Mouse (Mus musculus) heart, embryonic 16.5 days (tissue): ENCODE data around the gene Wdhd1. TPM values are rescaled to one million over a fixed set of nuclear protein-coding genes. Genes with fewer than 3 reads are reported as not detected.

ENCODE experiments used
- ATAC-seq: fragments of 200-750 bp; cut with Nextera tagmentation; replicated peaks from 2 replicates; pipeline ENCODE4 v1.8.0; 2017; ENCODE audit warnings: moderate number of reproducible peaks; ENCODE audit not compliant: insufficient read depth, low FRiP score; ENCODE audit errors: extremely low read depth
- H3K27ac ChIP-seq: fragments of 300-500 bp; sonication (generic); 2 replicates; pipeline ENCODE4 v1.5.1; 2014; ENCODE audit warnings: mild to moderate bottlenecking, low read length, control low read depth, moderate library complexity
- H3K27me3 ChIP-seq: fragments of 300-500 bp; sonication (generic); 2 replicates; pipeline ENCODE4 v1.6.1; 2014; ENCODE audit warnings: low read length, mixed read lengths; ENCODE audit not compliant: control insufficient read depth, insufficient read depth
- H3K36me3 ChIP-seq: fragments of 300-500 bp; sonication (generic); 2 replicates; pipeline ENCODE4 v1.6.1; 2014; ENCODE audit not compliant: control insufficient read depth, insufficient read depth
- H3K4me1 ChIP-seq: fragments of 300-500 bp; sonication (generic); 2 replicates; pipeline ENCODE4 v1.6.1; 2014; ENCODE audit warnings: low read length, mixed read lengths; ENCODE audit not compliant: control insufficient read depth, insufficient read depth
- H3K4me2 ChIP-seq: fragments of 300-500 bp; sonication (generic); 2 replicates; pipeline ENCODE4 v1.6.1; 2014; ENCODE audit warnings: low read depth, mild to moderate bottlenecking, control low read depth, low read length
- H3K4me3 ChIP-seq: fragments of 300-500 bp; sonication (generic); 2 replicates; pipeline ENCODE4 v1.5.1; 2014; ENCODE audit warnings: mild to moderate bottlenecking, control low read depth, low read length
- H3K9ac ChIP-seq: fragments of 300-500 bp; sonication (generic); 2 replicates; pipeline ENCODE4 v1.6.1; 2014; ENCODE audit warnings: low read length, control low read depth
- H3K9me3 ChIP-seq: fragments of 300-500 bp; sonication (generic); replicated peaks from 2 replicates; pipeline ENCODE4 v1.6.1; 2016; ENCODE audit warnings: low read length; ENCODE audit not compliant: control insufficient read depth
- WGBS: fragments of 180-500 bp; shearing (Covaris S2); extraction: QIAGEN DNeasy Blood & Tissue Kit; methylation state at CpG from one replicate; pipeline ENCODE4 v1.1.7; 2014; 5-methylcytosine and 5-hydroxymethylcytosine counted together
- polyA plus RNA-seq: library from polyadenylated mRNA; unstranded; fragments of >200 nt; fragmentation: Nextera tagmentation; extraction: Ambion mirVana; gene quantifications from 2 replicates; pipeline ENCODE4 v1.2.1, GENCODE M21; 2015

The Wdhd1 gene
- polyA plus RNA-seq, 1 experiment from 2014 or later: 14.6 TPM

GRCm38 (mm10) chr14:47304814-47305405 lies 28.3 kb upstream of the Wdhd1 start:
- Histone ChIP-seq H3K9me3 (no peaks in the 10 kb centered on the region), H3K27me3 (no peaks in the 10 kb centered on the region), H3K4me2 (no peak overlapping the region), H3K4me3 (no peak overlapping the region), H3K36me3 (peaks cover 10% of the 10 kb centered on the region; the same call in 1 of the 2 replicates), H3K9ac (no peak overlapping the region), H3K27ac (no peak overlapping the region), H3K4me1 (0 out of 2 replicates have a peak, but pooled peaks cover 4% of the 10 kb centered on the region)
- 86% methylated on average over 6 of the region's 6 CpGs for WGBS
- no peak for ATAC-seq

GRCm38 (mm10) chr14:47302885-47303680 lies 26.4 kb upstream of the Wdhd1 start:
- Histone ChIP-seq H3K36me3 (peaks cover 5% of the 10 kb centered on the region; the same call in 1 of the 2 replicates), H3K27ac (no peak overlapping the region), H3K27me3 (no peaks in the 10 kb centered on the region), H3K9ac (no peak overlapping the region), H3K4me1 (peaks cover 9% of the 10 kb centered on the region), H3K4me3 (no peak overlapping the region), H3K4me2 (no peak overlapping the region), H3K9me3 (no peaks in the 10 kb centered on the region)
- 75% methylated on average over 14 of the region's 14 CpGs for whole genome bisulfite sequencing
- ATAC-seq: no peak

- Histone ChIP-seq H3K27ac (peak overlapping the region; percentile 97), H3K9me3 (no peaks in the 10 kb centered on the region), H3K27me3 (no peaks in the 10 kb centered on the region), H3K4me1 (peaks cover 15% of the 10 kb centered on the region), H3K36me3 (peaks cover 5% of the 10 kb centered on the region; the same call in 1 of the 2 replicates), H3K4me2 (peak overlapping the region; percentile 80), H3K4me3 (peak overlapping the region; percentile 100), H3K9ac (peak overlapping the region; percentile 99)
- WGBS: 0% methylated on average over 15 of the region's 15 CpGs
- ATAC-seq: peak; percentile 23; the same call in 1 of the 2 replicates
Observed at GRCm38 (mm10) chr14:47298819-47299261, 22.2 kb upstream of the Wdhd1 start.

GRCm38 (mm10) chr14:47298408-47298792 lies 21.7 kb upstream of the Wdhd1 start:
- Histone ChIP-seq H3K9ac (peak overlapping the region; percentile 99), H3K36me3 (peaks cover 5% of the 10 kb centered on the region; the same call in 1 of the 2 replicates), H3K4me2 (peak overlapping the region; percentile 80), H3K27me3 (no peaks in the 10 kb centered on the region), H3K27ac (peak overlapping the region; percentile 97), H3K9me3 (no peaks in the 10 kb centered on the region), H3K4me3 (peak overlapping the region; percentile 100), H3K4me1 (peaks cover 15% of the 10 kb centered on the region)
- peak; percentile 71 for ATAC-seq
- under 1% methylated on average over 35 of the region's 38 CpGs for WGBS

GRCm38 (mm10) chr14:47297785-47298407 lies 21.2 kb upstream of the Wdhd1 start, which contains the start of gene Mapk1ip1l:
Mapk1ip1l (plus strand) TSS chr14:47298266.
- no peaks in the 10 kb centered on the region for H3K9me3 ChIP-seq
- under 1% methylated on average over 34 of the region's 34 CpGs for WGBS
- H3K4me3 ChIP-seq: peak within 1 kb of the TSS; percentile 100
- peak; percentile 84 for ATAC-seq
- H3K36me3 ChIP-seq: peaks cover 5% of the 10 kb centered on the region; the same call in 1 of the 2 replicates
- peak within 1 kb of the TSS; percentile 97 for H3K27ac ChIP-seq
- H3K4me1 ChIP-seq: peaks cover 13% of the 10 kb centered on the region
- peak within 1 kb of the TSS; percentile 99 for H3K9ac ChIP-seq
- H3K4me2 ChIP-seq: peak within 1 kb of the TSS; percentile 88
- no peaks in the 10 kb centered on the region for H3K27me3 ChIP-seq

- Histone ChIP-seq H3K9ac (no peak overlapping the region), H3K27me3 (no peaks in the 10 kb centered on the region), H3K4me1 (peaks cover 13% of the 10 kb centered on the region), H3K36me3 (peaks cover 2% of the 10 kb centered on the region; the same call in 1 of the 2 replicates), H3K9me3 (no peaks in the 10 kb centered on the region), H3K4me3 (no peak overlapping the region), H3K4me2 (no peak overlapping the region), H3K27ac (no peak overlapping the region)
- 64% methylated on average over 2 of the region's 2 CpGs for WGBS
- no peak for ATAC-seq
Observed at GRCm38 (mm10) chr14:47296232-47296631, 19.6 kb upstream of the Wdhd1 start.

GRCm38 (mm10) chr14:47294136-47294535 lies 17.5 kb upstream of the Wdhd1 start:
- peaks cover 7% of the 10 kb centered on the region for H3K4me1 ChIP-seq
- H3K4me3 ChIP-seq: no peak overlapping the region

GRCm38 (mm10) chr14:47291772-47292171 lies 15.1 kb upstream of the Wdhd1 start:
- 69% methylated on average over 1 of the region's 1 CpGs for WGBS
- no peaks in the 10 kb centered on the region for H3K9me3 ChIP-seq
- no peaks in the 10 kb centered on the region for H3K27me3 ChIP-seq
- no peak overlapping the region for H3K4me3 ChIP-seq
- peaks cover 6% of the 10 kb centered on the region for H3K36me3 ChIP-seq
- ATAC-seq: no peak
- no peak overlapping the region for H3K9ac ChIP-seq
- H3K27ac ChIP-seq: no peak overlapping the region
- H3K4me2 ChIP-seq: no peak overlapping the region
- H3K4me1 ChIP-seq: no peaks in the 10 kb centered on the region

More at GRCm38 (mm10) chr14:47294136-47294535, 17.5 kb upstream of the Wdhd1 start:
- peaks cover 6% of the 10 kb centered on the region for H3K36me3 ChIP-seq
- 66% methylated on average over 4 of the region's 4 CpGs for WGBS
- no peak overlapping the region for H3K27ac ChIP-seq
- H3K4me2 ChIP-seq: no peak overlapping the region
- H3K27me3 ChIP-seq: no peaks in the 10 kb centered on the region
- H3K9ac ChIP-seq: no peak overlapping the region
- no peak for ATAC-seq
- H3K9me3 ChIP-seq: no peaks in the 10 kb centered on the region
